Mouse (Mus musculus) adrenal gland, adult (tissue): ENCODE measurements around the gene Olfr134.
"Not testable (repeated sequence)": the region's sequence is repeated elsewhere in the genome, so short reads cannot be mapped to it uniquely, and the experiment has no call there.

Source experiments
- DNase-seq, 2 experiments: peaks; one replicate each; pipeline ENCODE4 v3.0.0; 2022 to 2023; ENCODE audit warnings: low spot score in 1 of 2; ENCODE audit not compliant: inconsistent age in 2 of 2

The Olfr134 gene

DNA sequence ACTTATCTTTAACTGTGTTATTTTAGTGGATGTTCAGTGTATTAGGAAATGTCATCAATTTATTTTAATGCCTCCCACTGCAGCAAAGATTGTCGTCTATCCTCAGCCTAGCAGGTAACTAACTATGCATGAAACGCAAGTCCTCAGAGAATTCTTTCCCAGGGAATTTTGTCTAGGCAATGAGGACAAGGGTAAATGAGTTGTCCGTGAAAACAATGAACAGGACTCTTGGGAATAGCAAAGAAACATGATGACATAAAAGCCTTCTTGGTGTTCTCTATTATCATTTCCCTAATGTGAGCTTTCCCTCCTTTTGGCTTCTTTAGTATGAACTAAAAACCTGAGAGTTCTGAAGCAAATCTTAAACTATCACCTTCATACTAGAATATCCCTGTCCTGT is at the start of gene Olfr134:
Gene Olfr134 (plus strand): TSS at position 301 of the 400 bp plus-strand sequence.
- DNase-seq: no peak

DNA sequence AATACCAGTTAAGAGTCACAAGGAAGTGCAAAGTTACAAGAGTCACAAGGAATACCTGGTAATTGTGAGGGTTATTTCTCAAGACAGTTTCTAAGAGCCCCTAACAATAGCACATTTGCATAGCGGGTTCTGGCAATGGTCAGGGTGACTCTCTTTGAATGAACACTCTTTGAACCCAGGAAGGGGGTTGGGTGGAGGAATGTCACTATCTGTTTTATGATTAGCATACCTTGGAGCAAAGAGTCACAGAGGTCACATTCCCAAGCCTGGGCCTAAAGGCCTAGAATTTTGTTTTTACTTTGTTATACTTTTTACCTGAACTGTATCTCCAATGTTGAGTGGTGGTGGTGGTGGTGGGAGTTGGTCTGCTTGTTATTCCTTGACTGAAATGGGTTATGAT is 47.0 kb upstream of the Olfr134 start:
- not testable (repeated sequence) for DNase-seq

DNA sequence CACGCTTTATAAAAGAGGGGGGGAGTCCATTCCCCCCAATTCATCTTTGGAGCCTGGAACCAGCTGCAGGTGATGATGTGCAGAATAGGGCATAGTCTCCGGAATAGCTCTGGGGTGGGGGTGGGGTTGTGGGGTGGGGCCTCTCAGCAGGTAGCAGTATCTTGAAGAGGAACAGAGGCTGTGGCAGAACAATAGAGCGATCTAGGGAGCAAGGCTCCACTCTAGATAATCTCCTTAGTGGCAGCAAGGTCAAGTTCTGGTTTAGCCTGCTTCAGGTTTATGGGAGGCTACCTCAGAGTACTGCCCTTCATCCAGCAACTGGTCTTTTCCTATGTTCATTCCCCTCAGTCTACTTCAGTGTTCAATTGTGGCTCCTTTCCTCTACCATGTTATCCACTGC is 45.8 kb upstream of the Olfr134 start:
- DNase-seq: not testable (repeated sequence)

DNA sequence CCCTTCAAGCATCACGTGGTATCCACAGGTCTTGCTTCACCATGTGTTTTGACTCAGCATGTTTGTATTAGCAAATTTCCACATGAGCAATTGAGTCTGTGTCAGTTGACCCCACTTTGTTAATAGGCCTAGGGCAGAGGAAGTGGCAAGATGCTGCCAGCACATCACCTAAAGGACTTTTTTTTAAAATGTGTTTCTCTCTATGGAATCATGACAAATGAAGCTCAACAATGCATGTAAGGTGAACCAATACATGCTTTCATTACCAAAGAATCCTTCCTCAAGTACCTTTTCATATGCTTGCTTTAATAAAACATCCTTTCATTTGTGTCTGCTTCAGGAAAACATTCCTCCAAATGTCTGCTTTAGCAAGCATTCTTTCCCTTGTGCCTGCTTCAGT is 36.8 kb upstream of the Olfr134 start, which contains the start of gene Olfr132:
Gene Olfr132 (minus strand): TSS at position 101 of the 400 bp plus-strand sequence.
- DNase-seq: no peak

DNA sequence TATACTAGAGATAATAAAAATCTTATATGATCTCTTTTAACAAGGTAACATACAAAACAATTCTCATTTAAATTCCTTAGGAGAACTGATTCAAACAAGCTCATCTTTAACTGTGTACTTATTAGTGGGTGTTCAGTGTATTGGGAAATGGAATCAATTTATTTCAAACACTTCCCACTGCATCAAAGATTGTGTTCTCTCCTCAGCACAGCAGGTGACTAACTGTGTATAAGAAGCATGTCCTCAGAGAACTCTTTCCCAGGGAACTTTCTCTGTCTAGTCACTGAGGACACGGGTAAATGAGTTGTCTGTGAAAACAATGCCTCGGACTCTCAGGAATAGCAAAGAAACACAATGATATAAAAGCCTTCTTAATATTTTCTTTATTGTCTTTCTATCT is 26.2 kb upstream of the Olfr134 start, which contains the start of gene Olfr133:
Gene Olfr133 (plus strand): TSS at position 301 of the 400 bp plus-strand sequence.
- no peak for DNase-seq

DNA sequence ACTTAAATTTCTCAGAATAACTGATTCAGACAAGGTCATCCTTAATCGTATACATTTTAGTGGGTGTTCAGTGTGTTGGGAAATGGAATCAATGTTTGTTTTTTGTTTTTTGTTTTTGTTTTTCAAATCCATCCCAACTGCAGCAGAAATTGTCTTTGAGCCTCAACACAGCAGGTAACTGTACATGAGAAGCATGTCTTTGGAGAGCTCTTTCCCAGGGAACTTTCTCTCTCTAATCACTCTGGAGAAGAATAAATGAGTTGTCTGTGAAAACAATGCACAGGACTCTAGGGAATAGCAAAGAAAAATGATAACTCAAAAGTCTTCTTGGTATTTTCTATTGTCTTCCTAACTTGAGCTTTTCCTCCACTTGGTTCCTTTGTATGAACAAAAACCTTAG is 32.8 kb downstream of the Olfr134 start, which contains the start of gene Olfr135:
Gene Olfr135 (plus strand): TSS at position 301 of the 400 bp plus-strand sequence.
- DNase-seq: no peak
